Mouse (Mus musculus) left cerebral cortex, postnatal 10 days (tissue): Measurements from ENCODE around the gene Gbx2. TPM values are rescaled to one million over a fixed set of nuclear protein-coding genes. Genes with fewer than 3 reads are reported as not detected.

Experiments used
- DNase-seq, 2 experiments: peaks; one replicate each; pipeline ENCODE4 v3.0.0; 2021 to 2022; ENCODE audit warnings: low spot score in 2 of 2, mixed read lengths in 1 of 2; ENCODE audit errors: extremely low spot score in 1 of 2
- intact Hi-C: fragments of 180-260 bp; cut with DNase I; formaldehyde crosslinking; loops from one replicate; pipeline ENCODE4 v1.15.1; 2025
- total RNA-seq, 2 experiments: library from RNA; stranded (reverse); gene quantifications; 2 replicates each; pipeline ENCODE4 v1.2.3; 2021

The Gbx2 gene
- total RNA-seq, 2 experiments from 2014 or later, result 0.20 to 0.64 TPM

DNA sequence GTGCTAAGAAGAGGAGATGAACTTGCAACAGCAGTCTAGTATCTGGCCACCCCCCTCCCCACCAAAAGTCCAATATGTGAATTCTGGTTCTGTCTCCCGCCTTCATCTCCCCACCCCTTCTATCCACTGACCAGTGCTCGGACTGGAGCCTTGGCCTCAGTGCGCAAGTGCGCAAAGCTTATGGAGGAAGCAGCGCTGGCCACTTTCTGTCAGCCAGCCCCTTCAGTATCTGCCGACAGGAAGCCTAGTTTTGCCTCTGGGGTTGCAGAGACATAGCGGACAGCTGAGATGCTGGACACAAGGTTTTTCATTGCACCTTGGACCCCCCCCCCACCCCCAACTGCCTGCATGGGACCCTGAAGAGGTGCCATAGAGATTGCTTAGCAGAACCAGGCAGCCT lies 8.7 kb downstream of the Gbx2 start:
- no peak for DNase-seq
- intact Hi-C loops, result no loop called here

DNA sequence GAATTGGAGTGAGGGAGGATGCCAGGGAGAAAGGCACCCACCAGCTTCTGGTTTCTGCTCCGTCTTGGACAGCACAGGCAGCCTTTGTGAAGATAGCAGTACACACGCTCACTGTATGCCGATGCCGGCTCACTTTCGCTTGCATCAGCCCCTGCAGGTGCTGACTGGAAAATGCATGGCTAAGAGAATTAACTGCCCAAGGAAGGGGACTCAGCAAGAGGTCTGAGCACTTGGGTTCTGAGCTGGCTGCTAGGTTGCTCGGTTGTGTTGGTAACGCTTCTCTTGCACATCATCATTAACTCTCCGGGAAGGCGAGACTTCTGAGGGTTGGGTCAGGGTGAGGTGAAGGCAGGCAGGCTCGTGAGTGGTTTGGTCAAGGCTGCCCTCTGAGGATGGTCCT lies 9.2 kb downstream of the Gbx2 start:
- intact Hi-C loops, result no loop called here
- no peak for DNase-seq

DNA sequence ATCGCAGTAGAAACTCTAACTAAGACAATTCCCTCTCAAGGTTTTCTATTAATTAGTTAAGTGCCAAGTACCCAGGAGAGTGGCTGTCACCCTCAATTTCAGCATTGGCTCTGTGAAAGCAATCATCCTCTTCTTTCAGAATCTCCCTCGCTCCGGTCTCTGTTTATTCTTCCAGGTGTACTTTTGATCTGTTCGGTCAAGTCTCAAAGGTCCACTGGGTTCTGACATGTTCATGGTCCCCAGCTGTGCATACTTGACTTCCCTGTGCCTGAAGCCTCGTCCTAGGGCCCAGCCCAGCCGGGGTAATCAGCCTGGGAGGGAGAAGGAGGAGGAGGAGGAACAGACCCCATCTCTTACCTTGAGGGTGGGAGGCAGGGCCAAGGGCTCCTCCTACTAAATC lies 11.8 kb downstream of the Gbx2 start:
- intact Hi-C loops, result no loop called here
- no peak for DNase-seq

DNA sequence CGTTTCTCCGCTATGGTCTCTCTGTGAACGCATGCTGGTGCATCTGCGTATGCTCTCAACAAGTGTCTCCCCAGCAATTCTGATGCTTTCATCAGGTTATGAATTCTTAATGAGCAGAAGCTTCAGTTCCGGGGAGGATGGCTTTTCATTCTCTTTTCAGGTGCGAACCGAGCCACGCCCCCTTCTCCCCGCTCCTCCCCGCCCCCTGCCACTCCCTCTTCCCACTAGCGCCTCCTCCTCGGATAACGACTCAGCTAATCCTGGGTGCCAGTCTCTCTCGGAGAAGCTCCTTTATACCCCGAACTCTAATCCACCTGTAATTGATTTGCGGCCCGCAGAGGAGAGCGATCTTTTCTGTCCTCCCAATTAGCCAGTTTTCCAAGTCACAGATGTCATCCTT lies 12.9 kb downstream of the Gbx2 start:
- intact Hi-C loops, result no loop called here

DNA sequence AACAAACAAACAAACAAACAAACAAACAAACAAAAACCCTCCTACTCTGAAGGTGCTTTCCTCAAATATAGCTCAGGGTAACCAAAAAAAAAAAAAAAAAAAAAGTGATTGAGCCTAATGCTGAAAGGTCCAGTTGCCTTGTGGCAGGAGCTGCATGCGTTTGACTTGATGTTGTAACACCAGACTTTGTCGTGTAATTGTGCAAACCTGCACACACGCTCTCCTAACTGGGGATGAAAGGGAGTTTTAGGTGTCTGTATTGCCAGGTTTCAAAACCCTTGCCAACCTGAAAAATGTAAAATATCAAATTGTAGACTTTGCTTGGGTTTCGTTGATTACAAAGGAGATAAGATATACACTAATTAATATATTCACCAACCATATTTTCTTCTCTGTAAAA lies 17.4 kb downstream of the Gbx2 start:
- intact Hi-C loops, result no loop called here
- DNase-seq, result no peak

More for the DNA sequence above, 12.9 kb downstream of the Gbx2 start:
- DNase-seq, result no peak

DNA sequence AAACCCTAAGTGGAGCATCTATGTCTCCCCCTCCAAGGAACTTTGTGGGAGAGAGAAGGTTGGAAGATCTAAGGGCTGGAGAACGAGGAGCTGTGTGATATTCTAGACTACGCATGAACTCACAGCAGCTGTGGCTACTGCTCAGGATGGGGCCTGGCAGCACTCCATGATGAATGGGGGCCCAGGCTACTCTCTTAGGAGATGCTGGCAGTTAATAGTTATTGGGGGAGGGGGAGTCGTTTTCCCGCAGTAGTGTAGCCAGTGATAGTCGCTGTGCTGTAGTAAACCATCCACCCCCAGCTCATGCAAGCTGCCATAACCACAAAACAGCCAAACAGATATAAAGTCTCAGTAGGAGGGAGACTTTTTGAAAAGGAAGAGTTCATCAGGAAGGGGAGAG lies 18.6 kb downstream of the Gbx2 start:
- intact Hi-C loops, result no loop called here
- DNase-seq, result no peak

GRCm38 (mm10) chr1:89909796-89910195 lies 21.2 kb downstream of the Gbx2 start:
- intact Hi-C loops, result no loop called here
- DNase-seq, result no peak

GRCm38 (mm10) chr1:89902641-89903040 lies 28.3 kb downstream of the Gbx2 start:
- DNase-seq, result no peak

GRCm38 (mm10) chr1:89902236-89902635 lies 28.7 kb downstream of the Gbx2 start:
- intact Hi-C loops, result no loop called here
- DNase-seq, result no peak

More at GRCm38 (mm10) chr1:89902641-89903040, 28.3 kb downstream of the Gbx2 start:
- intact Hi-C loops, result no loop called here

DNA sequence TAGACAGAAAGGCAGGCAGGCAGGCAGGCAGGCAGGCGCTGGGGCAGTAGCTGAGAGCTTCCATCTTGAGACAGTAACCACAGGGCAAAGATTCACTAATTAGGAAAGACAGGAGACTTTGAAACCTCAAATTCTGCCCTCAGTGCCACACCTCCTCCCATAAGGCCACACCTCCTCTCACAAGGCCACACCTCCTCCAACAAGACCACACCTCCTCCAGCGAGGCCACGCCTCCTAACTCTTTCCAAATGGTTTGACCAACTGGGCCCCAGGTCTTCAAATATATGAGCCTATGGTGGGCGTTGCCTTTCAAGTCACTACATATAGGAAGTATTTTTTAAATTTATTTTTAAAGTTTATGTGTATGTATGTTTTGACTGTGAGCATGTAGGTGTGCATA lies 29.6 kb downstream of the Gbx2 start:
- intact Hi-C loops, result no loop called here
- no peak for DNase-seq

GRCm38 (mm10) chr1:89899761-89900445 lies 31.1 kb downstream of the Gbx2 start:
- intact Hi-C loops, result no loop called here
- no peak for DNase-seq

- intact Hi-C loops, result no loop called here
- no peak for DNase-seq
Observed at GRCm38 (mm10) chr1:89899036-89899435, 31.9 kb downstream of the Gbx2 start.

GRCm38 (mm10) chr1:89895801-89896200 lies 35.2 kb downstream of the Gbx2 start:
- intact Hi-C loops, result no loop called here
- no peak for DNase-seq

- intact Hi-C loops, result no loop called here
- no peak for DNase-seq
Observed at GRCm38 (mm10) chr1:89892281-89892680, 38.7 kb downstream of the Gbx2 start.

- no peak for DNase-seq
- intact Hi-C loops, result no loop called here
Observed at GRCm38 (mm10) chr1:89891400-89891799, 39.6 kb downstream of the Gbx2 start.

- DNase-seq, result no peak
- intact Hi-C loops, result no loop called here
Observed at GRCm38 (mm10) chr1:89885696-89886095, 45.3 kb downstream of the Gbx2 start.

DNA sequence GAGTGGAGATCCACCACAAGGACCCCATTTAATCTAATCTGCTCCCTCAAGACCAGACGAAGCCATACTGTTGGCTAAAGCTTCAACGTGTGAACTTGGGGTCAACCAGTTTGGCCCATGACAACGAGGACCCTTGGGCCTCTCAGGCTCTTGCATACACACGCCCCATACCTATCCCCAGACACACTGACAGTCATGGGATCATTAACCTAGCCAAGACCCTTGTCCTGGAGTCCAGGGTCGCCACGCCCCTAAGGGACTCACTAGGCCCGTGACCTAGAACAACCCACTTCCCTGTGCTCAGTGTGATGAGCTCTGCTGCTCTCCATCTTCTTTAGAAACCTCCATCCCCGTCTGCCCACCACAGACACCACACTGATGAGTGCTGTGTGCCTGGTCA lies 46.6 kb downstream of the Gbx2 start:
- intact Hi-C loops, result no loop called here
- DNase-seq, result no peak

DNA sequence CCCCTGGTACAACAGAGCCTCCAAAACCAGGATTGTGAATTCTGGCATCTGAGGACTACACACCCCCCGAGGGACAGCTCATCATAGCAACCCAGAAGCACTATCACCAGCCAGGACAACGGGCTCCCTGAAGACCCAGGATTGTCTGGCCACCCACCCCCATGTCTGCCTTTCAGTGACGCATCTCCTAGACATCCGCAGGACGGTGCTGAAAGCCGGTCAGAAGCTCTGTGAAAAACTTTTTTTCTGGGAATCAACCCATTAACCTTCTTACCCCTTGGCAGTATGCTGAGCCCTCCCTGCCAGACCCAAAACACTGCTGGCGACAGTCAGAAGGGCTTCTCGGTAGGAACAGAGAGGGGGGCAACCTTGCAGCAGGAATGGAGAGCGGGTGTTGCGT lies 50.1 kb downstream of the Gbx2 start:
- intact Hi-C loops, result no loop called here
- no peak for DNase-seq

DNA sequence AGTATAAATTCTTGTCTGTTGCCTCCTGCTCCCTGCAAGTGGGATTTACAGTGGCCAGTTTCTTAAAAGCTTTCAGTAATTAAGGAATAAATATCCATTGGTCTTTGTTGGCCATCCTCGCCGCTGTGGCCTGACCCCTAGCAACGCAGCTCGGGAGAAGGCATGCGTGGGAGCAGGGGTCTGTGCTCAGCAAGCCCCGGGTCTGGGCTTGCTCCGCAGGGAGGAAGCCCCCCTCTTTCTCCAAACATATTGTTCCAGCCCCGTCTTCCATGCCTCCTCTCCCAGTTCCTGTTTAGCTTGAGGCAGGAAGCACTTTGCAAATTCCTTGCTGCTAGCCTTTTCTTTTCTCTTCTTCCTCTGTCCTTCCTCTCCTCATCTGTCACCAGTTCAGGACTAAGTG lies 50.8 kb downstream of the Gbx2 start:
- intact Hi-C loops, result no loop called here
- no peak for DNase-seq

DNA sequence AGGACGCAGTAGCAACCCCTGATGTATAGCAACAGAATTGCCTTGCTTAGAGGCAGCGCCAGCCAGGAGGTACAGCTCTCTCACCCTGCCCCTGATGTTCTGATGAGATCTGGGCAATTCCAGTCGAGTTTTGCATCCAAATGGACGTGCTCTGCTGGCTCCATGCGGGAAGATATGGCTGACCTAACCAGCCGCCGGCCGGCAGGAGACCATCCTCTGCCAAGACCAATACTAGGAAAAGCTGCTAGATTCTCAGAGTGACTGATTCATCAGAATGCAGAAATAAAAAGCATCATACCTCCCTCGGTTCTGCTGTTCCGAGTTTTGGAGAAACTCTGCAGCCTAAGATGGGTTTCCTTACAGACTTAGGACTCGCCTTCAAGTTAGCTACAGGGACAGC lies 52.5 kb downstream of the Gbx2 start:
- intact Hi-C loops, result no loop called here
- DNase-seq, result no peak
